Mouse (Mus musculus) kidney, embryonic 16.5 days (tissue): ENCODE measurements around the gene Por. TPM values are rescaled to one million over a fixed set of nuclear protein-coding genes. Genes with fewer than 3 reads are reported as not detected.

Experiments used
- ATAC-seq: fragments of 200-750 bp; cut with Nextera tagmentation; 2 replicates; pipeline ENCODE4 v1.8.0; 2017; ENCODE audit warnings: moderate TSS enrichment; ENCODE audit not compliant: low FRiP score, low TSS enrichment
- H3K27ac ChIP-seq: fragments of 300-500 bp; sonication (generic); 2 replicates; pipeline ENCODE4 v1.5.1; 2014; ENCODE audit warnings: low read length
- H3K27me3 ChIP-seq: fragments of 300-500 bp; sonication (generic); 2 replicates; pipeline ENCODE4 v1.6.1; 2014; ENCODE audit warnings: low read length, control low read depth, mixed read lengths; ENCODE audit not compliant: insufficient read depth
- H3K36me3 ChIP-seq: fragments of 300-500 bp; sonication (generic); 2 replicates; pipeline ENCODE4 v1.6.1; 2014; ENCODE audit warnings: low read length, control low read depth, mixed read lengths; ENCODE audit not compliant: insufficient read depth
- H3K4me1 ChIP-seq: fragments of 300-500 bp; sonication (generic); 2 replicates; pipeline ENCODE4 v1.6.1; 2014; ENCODE audit warnings: low read length, control low read depth, mixed read lengths; ENCODE audit not compliant: insufficient read depth
- H3K4me2 ChIP-seq: fragments of 300-500 bp; sonication (generic); replicated peaks from 2 replicates; pipeline ENCODE4 v1.6.1; 2014; ENCODE audit warnings: low read depth, low read length
- H3K4me3 ChIP-seq: fragments of 300-500 bp; sonication (generic); 2 replicates; pipeline ENCODE4 v1.5.1; 2014; ENCODE audit warnings: mild to moderate bottlenecking, low read length
- H3K9ac ChIP-seq: fragments of 300-500 bp; sonication (generic); replicated peaks from 2 replicates; pipeline ENCODE4 v1.6.1; 2014; ENCODE audit warnings: low read length
- H3K9me3 ChIP-seq: fragments of 300-500 bp; sonication (generic); 2 replicates; pipeline ENCODE4 v1.6.1; 2016; ENCODE audit warnings: low read length, control low read depth
- WGBS: fragments of 180-500 bp; shearing (Covaris S2); extraction: QIAGEN DNeasy Blood & Tissue Kit; methylation state at CpG from one replicate; pipeline ENCODE4 v1.1.7; 2014; 5-methylcytosine and 5-hydroxymethylcytosine counted together
- polyA plus RNA-seq: library from polyadenylated mRNA; unstranded; fragments of >200 nt; fragmentation: Nextera tagmentation; extraction: Ambion mirVana; gene quantifications from 2 replicates; pipeline ENCODE4 v1.2.1, GENCODE M21; 2015

Por gene
- polyA plus RNA-seq, 1 experiment from 2014 or later: 106 TPM

DNA sequence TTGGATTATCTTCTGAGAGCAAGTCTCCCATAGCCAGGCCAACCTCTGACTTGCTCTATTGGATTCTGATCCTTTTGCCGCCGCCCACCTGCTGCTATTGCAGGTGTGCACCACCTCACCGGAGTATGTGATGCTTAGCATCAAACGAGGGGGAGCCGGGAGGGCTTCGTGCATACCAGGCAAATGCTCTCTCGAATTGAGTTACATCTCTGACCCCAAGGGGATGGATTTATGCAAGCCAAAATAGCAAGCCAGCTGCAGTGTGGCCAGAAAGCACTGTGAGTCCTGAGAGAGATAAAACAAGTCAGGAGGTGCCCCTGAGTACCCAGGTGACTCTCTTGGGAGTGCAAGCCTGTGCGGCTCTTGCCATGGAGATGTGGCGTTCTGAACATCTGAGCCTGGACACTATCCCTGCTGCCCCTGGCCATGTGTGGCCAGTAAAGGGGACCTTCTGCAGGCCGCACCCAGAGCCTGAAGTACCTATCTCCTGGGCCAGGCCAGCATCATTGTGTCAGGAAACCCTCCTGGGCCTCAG, 49.8 kb downstream of the Por start:
- 82% methylated on average over 10 of the region's 10 CpGs for WGBS
- no peak overlapping the region for H3K27ac ChIP-seq
- H3K4me1 ChIP-seq: peaks cover 15% of the 10 kb centered on the region

DNA sequence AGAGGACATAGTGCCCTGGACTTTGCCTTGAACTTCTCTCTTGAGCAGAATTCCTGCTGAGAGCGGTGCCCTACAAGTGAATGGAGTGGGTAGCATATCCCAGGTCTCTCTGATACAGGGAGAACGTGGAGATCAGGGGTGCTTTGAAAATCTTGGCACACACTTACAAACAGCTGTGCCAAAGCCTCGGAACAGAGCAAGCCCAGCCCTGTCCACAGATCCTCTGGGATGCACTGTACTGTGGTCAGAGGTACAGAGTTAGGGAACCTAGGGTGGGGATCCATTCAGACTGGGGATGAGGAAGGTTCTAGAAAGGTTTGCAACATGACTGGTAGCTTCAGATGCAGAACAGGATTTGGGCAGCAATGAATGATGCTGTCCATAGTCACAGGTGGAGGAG, 50.3 kb downstream of the Por start:
- H3K9ac ChIP-seq: no peak overlapping the region
- H3K4me2 ChIP-seq: no peak overlapping the region
- H3K27ac ChIP-seq: no peak overlapping the region
- WGBS: 80% methylated on average over 3 of the region's 3 CpGs
- ATAC-seq: no peak
- no peaks in the 10 kb centered on the region for H3K27me3 ChIP-seq
- peaks cover 19% of the 10 kb centered on the region for H3K4me1 ChIP-seq
- H3K9me3 ChIP-seq: no peaks in the 10 kb centered on the region
- no peak overlapping the region for H3K4me3 ChIP-seq
- peaks cover 20% of the 10 kb centered on the region; the same call in 1 of the 2 replicates for H3K36me3 ChIP-seq

More for the DNA sequence above, 49.8 kb downstream of the Por start:
- no peak for ATAC-seq
- Histone ChIP-seq H3K9ac (no peak overlapping the region), H3K27me3 (no peaks in the 10 kb centered on the region), H3K9me3 (no peaks in the 10 kb centered on the region), H3K4me2 (no peak overlapping the region), H3K4me3 (no peak overlapping the region), H3K36me3 (peaks cover 20% of the 10 kb centered on the region; the same call in 1 of the 2 replicates)

DNA sequence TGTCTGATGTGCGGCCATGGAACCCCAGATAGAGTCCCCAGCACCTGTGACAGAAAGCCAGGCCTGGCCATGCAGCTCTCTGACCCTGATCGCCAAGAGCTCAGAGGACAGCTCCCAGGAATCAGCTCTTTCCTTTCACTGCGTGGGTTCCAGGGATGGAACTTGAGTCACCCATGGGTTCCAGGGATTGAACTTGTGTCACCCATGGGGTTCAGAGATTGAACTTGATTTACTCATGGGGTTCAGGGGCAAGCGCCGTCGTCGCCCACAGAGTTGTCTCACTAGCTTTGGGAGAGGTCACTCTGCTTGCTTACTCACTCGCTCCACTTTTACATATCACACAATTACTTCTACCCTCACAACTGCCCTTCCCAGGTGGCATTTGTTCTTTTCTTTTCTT, 51.2 kb downstream of the Por start:
- no peak overlapping the region for H3K4me3 ChIP-seq
- WGBS: 84% methylated on average over 8 of the region's 8 CpGs
- H3K9ac ChIP-seq: no peak overlapping the region
- H3K27me3 ChIP-seq: no peaks in the 10 kb centered on the region
- H3K4me1 ChIP-seq: peaks cover 29% of the 10 kb centered on the region
- no peak for ATAC-seq
- H3K36me3 ChIP-seq: peaks cover 16% of the 10 kb centered on the region; the same call in 1 of the 2 replicates
- no peaks in the 10 kb centered on the region for H3K9me3 ChIP-seq
- no peak overlapping the region for H3K4me2 ChIP-seq
- H3K27ac ChIP-seq: no peak overlapping the region

DNA sequence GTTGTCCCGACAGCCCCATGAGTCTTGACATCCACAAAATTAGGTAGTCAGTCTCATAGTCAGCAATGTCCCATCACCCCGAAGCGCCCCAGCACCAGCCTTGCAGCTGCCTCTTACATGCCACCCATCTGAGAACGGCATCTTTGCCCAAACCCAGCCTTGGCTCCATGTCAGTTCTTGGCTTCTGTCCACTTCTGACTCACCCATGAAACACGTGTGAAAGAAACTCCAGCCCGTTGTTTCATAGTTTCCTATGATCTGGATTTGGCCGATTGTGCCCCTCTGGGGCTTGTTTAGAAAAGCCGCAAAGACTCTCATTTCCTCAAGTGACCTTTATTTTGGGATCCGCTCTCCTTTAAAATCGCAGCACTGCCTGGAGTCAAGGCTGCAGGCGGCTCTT, 52.3 kb downstream of the Por start:
- H3K27ac ChIP-seq: no peak overlapping the region
- H3K36me3 ChIP-seq: peaks cover 14% of the 10 kb centered on the region; the same call in 1 of the 2 replicates
- H3K9ac ChIP-seq: no peak overlapping the region

DNA sequence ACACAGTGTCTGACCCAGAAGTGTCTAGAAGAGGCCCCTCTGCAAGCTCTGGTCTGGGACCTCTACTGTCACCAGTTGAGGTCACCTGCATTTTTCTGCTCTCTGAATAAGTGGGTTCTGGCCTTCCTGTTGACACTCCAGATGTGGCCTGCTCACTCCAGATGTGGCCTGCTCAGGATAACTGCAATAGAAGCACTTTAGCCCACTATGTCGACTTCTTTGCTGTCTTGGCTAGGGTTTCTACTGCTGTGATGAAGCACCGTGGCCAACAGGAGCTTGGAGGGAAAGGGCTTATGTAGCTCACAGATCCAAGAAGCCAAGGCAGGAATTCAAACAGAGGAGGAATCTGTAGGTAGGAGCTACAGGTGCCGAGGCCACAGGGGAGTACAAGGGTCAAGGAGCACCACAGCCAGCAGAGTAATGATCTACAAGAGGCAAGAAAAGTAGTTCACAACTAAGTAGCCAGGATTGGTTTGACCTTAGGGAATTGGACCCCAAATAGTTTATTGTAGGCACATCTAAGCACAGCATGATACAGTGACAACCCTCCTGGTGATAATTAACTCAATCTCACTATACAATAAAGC, 53.4 kb downstream of the Por start:
- peaks cover 30% of the 10 kb centered on the region for H3K4me1 ChIP-seq
- no peak for ATAC-seq

More for the DNA sequence above, 52.3 kb downstream of the Por start:
- Histone ChIP-seq H3K4me2 (no peak overlapping the region), H3K4me1 (peaks cover 30% of the 10 kb centered on the region), H3K9me3 (no peaks in the 10 kb centered on the region), H3K4me3 (no peak overlapping the region), H3K27me3 (no peaks in the 10 kb centered on the region)
- ATAC-seq: no peak
- 84% methylated on average over 11 of the region's 11 CpGs for WGBS

DNA sequence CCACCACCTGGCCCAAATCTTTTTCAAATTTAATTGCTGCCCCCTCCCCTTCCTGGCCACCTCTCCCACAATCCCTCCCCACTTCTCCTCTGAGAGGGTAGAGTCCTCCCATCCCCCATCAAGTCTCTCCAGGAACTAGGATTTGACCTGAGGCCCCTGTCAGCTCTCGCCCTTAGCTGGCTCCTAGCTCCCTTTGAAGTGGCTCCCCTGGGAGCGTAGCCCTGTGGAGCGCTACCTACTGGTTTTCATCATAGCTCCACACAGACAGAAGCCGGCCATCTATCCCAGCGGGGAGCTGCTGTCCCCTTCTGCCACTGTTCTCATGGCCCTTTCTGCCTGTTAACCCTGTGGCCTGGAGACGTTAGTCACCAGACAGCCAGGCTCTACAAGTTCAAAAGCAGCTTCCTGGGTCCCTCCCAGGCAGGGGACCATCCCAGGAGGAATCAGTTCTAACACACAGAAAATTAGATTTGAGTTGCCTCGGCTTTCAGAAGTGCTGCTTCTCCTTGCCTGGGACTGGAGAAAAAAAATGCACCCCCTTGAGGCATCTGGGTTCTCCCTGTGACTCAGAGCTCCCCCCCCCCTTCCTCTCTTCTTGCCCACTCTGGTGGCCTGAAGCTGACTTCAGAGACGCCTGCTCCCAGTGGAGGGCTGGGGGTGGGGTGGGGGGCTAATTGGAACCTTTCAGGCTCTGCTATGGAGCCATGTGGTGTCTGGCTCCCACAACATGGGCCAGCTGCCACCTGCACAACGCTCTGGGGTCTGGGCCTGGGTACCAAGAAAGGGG, 54.9 kb downstream of the Por start:
- Histone ChIP-seq H3K4me2 (peak overlapping the region; percentile 28), H3K9ac (peak overlapping the region; percentile 32), H3K9me3 (no peaks in the 10 kb centered on the region), H3K4me1 (peaks cover 30% of the 10 kb centered on the region), H3K4me3 (no peak overlapping the region), H3K27ac (peak overlapping the region; percentile 56), H3K27me3 (no peaks in the 10 kb centered on the region), H3K36me3 (peaks cover 9% of the 10 kb centered on the region)
- 0 out of 2 replicates have a peak, but pooled peaks have one; percentile 13 for ATAC-seq
- WGBS: 11% methylated on average over 9 of the region's 9 CpGs

More for the DNA sequence above, 53.4 kb downstream of the Por start:
- H3K36me3 ChIP-seq: 0 out of 2 replicates have a peak, but pooled peaks cover 7% of the 10 kb centered on the region
- H3K4me2 ChIP-seq: no peak overlapping the region
- no peaks in the 10 kb centered on the region for H3K27me3 ChIP-seq
- H3K4me3 ChIP-seq: no peak overlapping the region
- H3K27ac ChIP-seq: 0 out of 2 replicates have a peak overlapping the region, but pooled peaks have one; percentile 20
- H3K9me3 ChIP-seq: no peaks in the 10 kb centered on the region
- WGBS: 59% methylated on average over 3 of the region's 3 CpGs
- no peak overlapping the region for H3K9ac ChIP-seq

DNA sequence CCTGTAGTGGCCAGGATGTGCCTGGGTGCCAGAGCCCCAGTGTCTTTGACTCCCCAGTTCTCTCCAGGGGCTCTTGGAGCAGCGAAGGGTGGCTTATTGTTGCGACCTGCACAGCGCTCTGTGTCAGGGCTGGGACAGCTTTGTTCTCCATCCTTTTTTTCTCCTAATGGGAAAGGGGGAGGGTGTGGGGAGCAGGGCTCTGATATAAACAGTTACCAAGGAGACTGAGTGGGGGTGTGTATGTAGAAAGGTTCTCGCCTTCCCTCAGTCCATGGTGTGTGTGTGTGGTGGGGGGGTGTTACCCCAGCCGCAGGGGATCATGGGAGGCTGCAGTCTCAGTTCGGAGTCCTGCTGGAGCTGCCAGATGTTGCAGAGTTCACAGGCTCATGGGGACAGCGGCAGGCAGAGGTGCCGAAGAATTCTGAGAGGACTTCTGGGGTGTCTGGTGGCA, 55.6 kb downstream of the Por start:
- H3K9ac ChIP-seq: peak overlapping the region; percentile 32; the same call in 1 of the 2 replicates
- WGBS: 15% methylated on average over 8 of the region's 8 CpGs
- peak; percentile 88 for ATAC-seq
- peak overlapping the region; percentile 28 for H3K4me2 ChIP-seq
- peak overlapping the region; percentile 21 for H3K4me3 ChIP-seq
- peak overlapping the region; percentile 69 for H3K27ac ChIP-seq
- H3K4me1 ChIP-seq: peaks cover 30% of the 10 kb centered on the region
- H3K36me3 ChIP-seq: peaks cover 16% of the 10 kb centered on the region
- no peaks in the 10 kb centered on the region for H3K27me3 ChIP-seq
- no peaks in the 10 kb centered on the region for H3K9me3 ChIP-seq

DNA sequence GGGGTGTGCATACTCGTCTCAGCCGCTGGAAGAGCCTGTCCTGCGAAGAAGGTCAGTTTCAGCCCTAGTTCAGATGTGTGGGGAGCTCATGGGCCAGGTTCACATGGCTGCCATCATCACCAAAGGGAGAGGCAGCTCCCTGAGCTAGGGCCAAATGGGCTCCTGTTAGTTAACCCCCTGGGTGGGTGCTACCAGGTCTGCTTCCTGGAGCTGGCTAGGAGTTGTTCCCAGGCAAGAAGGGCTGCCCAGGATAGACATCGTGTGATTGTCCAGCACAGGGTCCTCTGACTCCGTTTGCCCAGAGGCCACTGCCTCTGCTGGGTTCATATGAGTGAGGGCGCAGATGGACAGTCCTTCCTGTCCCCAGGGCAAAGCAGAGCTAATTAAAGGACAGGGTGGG, 56.2 kb downstream of the Por start:
- Histone ChIP-seq H3K36me3 (peaks cover 22% of the 10 kb centered on the region), H3K27me3 (no peaks in the 10 kb centered on the region), H3K27ac (0 out of 2 replicates have a peak overlapping the region, but pooled peaks have one; percentile 69), H3K9ac (0 out of 2 replicates have a peak overlapping the region, but pooled peaks have one; percentile 32), H3K4me1 (peaks cover 30% of the 10 kb centered on the region), H3K4me3 (peak overlapping the region; percentile 21), H3K4me2 (peak overlapping the region; percentile 28), H3K9me3 (no peaks in the 10 kb centered on the region)
- 38% methylated on average over 6 of the region's 6 CpGs for WGBS
- ATAC-seq: no peak

DNA sequence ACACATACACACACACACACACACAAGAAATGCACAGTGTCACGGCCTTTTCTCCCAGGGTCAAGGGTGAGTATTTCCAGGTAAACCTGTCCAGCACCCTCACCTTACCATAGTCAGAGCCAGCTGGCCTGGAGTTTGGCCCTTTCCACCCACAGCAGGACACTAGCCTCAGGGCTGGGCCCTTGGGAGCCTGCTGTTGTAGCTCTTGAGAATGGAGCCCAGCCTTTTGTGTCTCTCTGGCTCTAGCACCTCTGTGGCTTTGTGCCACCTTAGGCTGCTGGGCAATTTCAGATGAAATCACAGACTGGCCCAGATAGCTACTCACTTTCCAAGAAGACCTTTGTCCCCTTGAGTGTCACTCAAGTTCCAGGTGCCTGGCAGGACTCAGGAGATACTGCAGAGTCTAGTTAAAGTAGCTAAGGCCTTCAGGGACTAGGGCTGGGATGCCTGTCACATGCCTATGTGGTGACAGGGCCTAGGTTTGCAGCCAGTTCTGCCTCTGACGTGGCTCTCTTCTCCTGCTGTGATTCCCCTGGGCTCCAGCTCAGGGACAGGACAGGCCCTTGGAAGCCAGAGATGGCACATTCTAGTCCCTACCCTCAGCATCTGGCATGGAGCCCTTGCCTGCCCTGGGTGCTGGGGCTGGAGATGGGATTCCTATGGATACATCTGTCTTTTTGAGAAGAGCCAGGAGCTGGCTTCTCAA, 57.0 kb downstream of the Por start:
- Histone ChIP-seq H3K4me2 (no peak overlapping the region), H3K4me3 (no peak overlapping the region), H3K36me3 (peaks cover 29% of the 10 kb centered on the region), H3K27me3 (no peaks in the 10 kb centered on the region), H3K9me3 (no peaks in the 10 kb centered on the region), H3K27ac (0 out of 2 replicates have a peak overlapping the region, but pooled peaks have one; percentile 2), H3K9ac (0 out of 2 replicates have a peak overlapping the region, but pooled peaks have one; percentile 23), H3K4me1 (peaks cover 30% of the 10 kb centered on the region)
- WGBS: 88% methylated on average over 2 of the region's 2 CpGs
- no peak for ATAC-seq
